In the genomic region with DNA sequence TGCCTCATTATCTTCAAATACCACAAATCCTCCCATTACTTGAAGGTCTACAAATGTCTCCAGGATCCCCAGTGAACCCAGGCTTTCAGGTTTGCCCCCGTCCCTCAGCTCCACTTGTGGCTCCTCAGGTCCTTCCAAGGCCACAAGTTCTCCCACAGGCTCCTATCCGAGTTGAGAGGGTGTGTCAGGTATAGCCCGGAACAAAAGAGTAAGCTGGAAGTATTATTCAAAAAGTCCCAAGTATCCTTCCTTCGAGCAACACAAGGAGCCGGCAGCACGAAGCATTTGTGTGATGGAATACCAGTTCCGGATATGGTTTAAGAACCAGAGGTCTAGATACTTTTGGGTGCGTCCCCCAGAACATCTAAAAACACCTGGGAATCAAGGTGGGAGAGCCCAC, we compare ENCODE assay signal across 16 mouse cellular contexts. TPM values are rescaled to one million over a fixed set of nuclear protein-coding genes. Genes with fewer than 3 reads are reported as not detected.
"Had no signal": no experiment of that assay in that cellular context is flagged by ENCODE, and none has a peak within 500 bp of the region (broad histone marks: within the 10 kb centered on the region; RNA-seq: fewer than 3 reads in every experiment).

No protein-coding gene starts in this region.

- H3K4me2 ChIP-seq: lung, embryonic 15.5 days; midbrain, embryonic 11.5 days; midbrain, embryonic 13.5 days; neural tube, embryonic 12.5 days; stomach, embryonic 15.5 days had no signal

- H3K9me3 ChIP-seq: lung, embryonic 15.5 days; megakaryocyte, embryonic 14.5 days; midbrain, embryonic 13.5 days; neural tube, embryonic 12.5 days; stomach, embryonic 15.5 days had no signal

- DNase-seq: lung, adult 2 months; lung, postnatal 14 days; lung, postnatal 36 days; right cerebral cortex, postnatal 14 days; thymus, adult 2 months; thymus, postnatal 25 days; thymus, postnatal 4 days had no signal

- H3K27me3 ChIP-seq: lung, embryonic 15.5 days; megakaryocyte, embryonic 14.5 days; midbrain, embryonic 13.5 days; neural tube, embryonic 12.5 days; stomach, embryonic 15.5 days had no signal

- H3K4me3 ChIP-seq: lung, embryonic 15.5 days; megakaryocyte, embryonic 14.5 days; midbrain, embryonic 13.5 days; neural tube, embryonic 12.5 days; stomach, embryonic 15.5 days had no signal

- H3K27ac ChIP-seq: lung, embryonic 15.5 days; macrophage; midbrain, embryonic 13.5 days; neural tube, embryonic 12.5 days; stomach, embryonic 15.5 days; stomach, postnatal 0 days had no signal

- ATAC-seq: lung, postnatal 0 days; midbrain, embryonic 13.5 days had no signal

- H3K4me1 ChIP-seq: lung, embryonic 15.5 days; stomach, embryonic 15.5 days had no signal

- H3K9ac ChIP-seq: lung, embryonic 15.5 days; midbrain, embryonic 13.5 days; neural tube, embryonic 12.5 days; stomach, embryonic 15.5 days had no signal

RNA-seq across cellular contexts. Expression of a gene that starts 30.4 kb away (rescaled TPM):
- polyA plus RNA-seq: lung, embryonic 15.5 days; midbrain, embryonic 11.5 days; midbrain, embryonic 13.5 days; neural tube, embryonic 12.5 days had no signal
